Mouse (Mus musculus) embryonic fibroblast, embryonic 13.5 days (primary cell): ENCODE data around the gene Ttc9b.

ENCODE experiments used
- CTCF ChIP-seq: IDR thresholded peaks from 2 replicates; pipeline ENCODE4 v1.5.1; 2011; ENCODE audit warnings: mild to moderate bottlenecking, control low read depth, low read length, moderate library complexity, borderline replicate concordance; ENCODE audit not compliant: insufficient read depth
- POLR2A ChIP-seq: IDR thresholded peaks from 2 replicates; pipeline ENCODE4 v1.6.1; 2011; ENCODE audit warnings: low read depth, mild to moderate bottlenecking, control low read depth, low read length, moderate library complexity

DNA sequence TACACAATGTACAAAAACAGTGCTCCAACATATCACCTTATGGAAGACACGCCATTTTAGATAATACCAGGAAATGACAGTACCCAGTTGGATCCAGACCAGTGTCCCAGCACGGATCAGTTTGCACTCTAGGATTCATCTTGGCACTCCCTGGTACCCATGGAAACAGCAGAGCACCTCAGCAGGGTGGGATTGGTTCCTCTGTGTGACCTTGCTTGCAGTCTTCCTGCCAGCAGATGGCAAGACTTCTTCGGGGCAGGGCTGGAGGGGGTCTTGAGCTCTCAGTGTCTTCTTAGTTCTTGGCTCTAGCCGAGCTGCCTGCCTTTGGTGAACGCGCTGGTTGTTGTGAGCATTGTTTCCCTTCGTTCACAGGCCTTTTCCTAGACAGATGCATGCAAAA, 26.0 kb upstream of the Ttc9b start:
- TF ChIP-seq POLR2A (no peak), CTCF (no peak)
